Mouse (Mus musculus) cerebellum, adult 2 months (tissue): ENCODE data around the gene Ncln. TPM values are rescaled to one million over a fixed set of nuclear protein-coding genes. Genes with fewer than 3 reads are reported as not detected.

Source experiments
- DNase-seq, 2 experiments: peaks; one replicate each; pipeline ENCODE4 v3.0.0; 2021
- H3K27ac ChIP-seq: fragments of 200-500 bp; 2 replicates; pipeline ENCODE4 v1.5.1; 2012; ENCODE audit warnings: low read length, control low read depth, inconsistent platforms; ENCODE audit not compliant: insufficient read depth
- H3K27me3 ChIP-seq: fragments of 200-500 bp; 2 replicates; pipeline ENCODE4 v1.6.1; 2012; ENCODE audit warnings: inconsistent platforms, mild to moderate bottlenecking, low read length, moderate library complexity; ENCODE audit not compliant: control insufficient read depth, insufficient read depth
- H3K4me1 ChIP-seq: fragments of 200-500 bp; 2 replicates; pipeline ENCODE4 v1.6.1; 2011; ENCODE audit warnings: low read length; ENCODE audit not compliant: control insufficient read depth, insufficient read depth
- H3K4me3 ChIP-seq: fragments of 200-500 bp; replicated peaks from 2 replicates; pipeline ENCODE3; 2011; ENCODE audit warnings: mild to moderate bottlenecking, low read depth, low read length, control low read depth; ENCODE audit not compliant: insufficient read depth
- CTCF ChIP-seq: fragments of 200-500 bp; IDR thresholded peaks from 2 replicates; pipeline ENCODE4 v1.5.1; 2011; ENCODE audit warnings: low read depth, mild to moderate bottlenecking, control low read depth, low read length, moderate library complexity, borderline replicate concordance; ENCODE audit not compliant: insufficient read depth
- POLR2A ChIP-seq: fragments of 200-500 bp; IDR thresholded peaks from 2 replicates; pipeline ENCODE4 v1.6.1; 2011; ENCODE audit warnings: low read length, control low read depth, borderline replicate concordance; ENCODE audit not compliant: insufficient read depth
- WGBS: fragments of 180-500 bp; shearing (Covaris S2); methylation state at CpG from one replicate; pipeline ENCODE4 v1.1.7; 2018; 5-methylcytosine and 5-hydroxymethylcytosine counted together
- polyA plus RNA-seq: library from polyadenylated mRNA; depleted of rRNA; stranded (reverse); fragments of >200 nt; gene quantifications from 2 replicates; pipeline ENCODE4 v1.2.3, GENCODE M21; 2012

Ncln gene
- polyA plus RNA-seq, 1 experiment: 116 TPM

DNA sequence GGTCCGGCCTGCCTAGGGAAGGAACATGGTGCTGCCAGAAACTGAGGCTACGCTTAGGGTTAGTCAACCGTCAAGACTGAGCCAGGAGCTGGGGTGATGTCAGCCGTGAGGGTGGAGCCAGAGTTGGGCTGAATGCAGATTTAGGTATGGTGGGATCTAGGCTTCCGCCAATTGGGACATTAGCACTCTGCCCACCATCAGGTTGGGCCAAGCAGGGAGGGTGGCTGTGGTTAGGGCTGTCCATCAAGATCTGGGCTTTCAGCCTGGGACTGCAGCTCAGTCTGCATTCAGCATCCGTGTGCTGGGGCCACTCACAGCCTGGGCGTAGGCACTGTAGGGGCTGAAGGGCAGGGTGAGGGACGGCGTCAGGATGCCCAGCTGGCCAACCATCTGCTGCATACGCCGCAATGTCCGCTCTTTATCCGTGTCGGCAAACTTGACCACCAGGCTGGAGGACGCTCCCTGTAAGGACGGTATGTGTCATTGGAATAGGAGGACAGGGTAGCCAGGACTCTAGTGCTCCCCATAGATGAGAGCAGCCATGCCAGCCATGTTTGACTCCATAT, 28.4 kb downstream of the Ncln start:
- no peaks in the 10 kb centered on the region for H3K27me3 ChIP-seq
- no peak overlapping the region for H3K4me3 ChIP-seq
- WGBS: 35% methylated on average over 16 of the region's 16 CpGs
- no peak for TF ChIP-seq POLR2A
- no peak for TF ChIP-seq CTCF
- peaks cover 15% of the 10 kb centered on the region for H3K4me1 ChIP-seq
- peak in 1 of 2 experiments; percentile 51 for DNase-seq
- H3K27ac ChIP-seq: peak overlapping the region; percentile 15; the same call in 1 of the 2 replicates

DNA sequence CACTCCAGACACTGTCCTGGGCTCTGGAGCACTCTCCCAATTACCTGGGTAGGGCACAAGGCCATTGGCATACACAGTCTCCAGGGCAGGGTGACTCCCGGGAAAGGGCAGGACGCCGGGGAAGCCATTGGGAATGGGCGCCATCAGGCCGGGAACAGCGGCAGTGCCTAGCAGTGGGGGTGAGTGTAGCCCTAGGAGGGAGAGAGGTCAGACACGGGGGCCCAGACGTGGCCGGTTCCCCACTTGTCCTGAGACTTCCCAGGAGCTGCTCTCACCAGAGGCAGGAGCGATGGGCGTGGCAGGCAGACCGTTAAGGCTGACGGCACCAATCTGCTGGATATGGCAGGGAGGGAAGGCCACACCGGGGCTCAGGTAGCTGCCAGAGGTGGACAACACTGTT, 29.3 kb downstream of the Ncln start:
- WGBS: 79% methylated on average over 14 of the region's 14 CpGs

GRCm38 (mm10) chr10:81466066-81466465, 30.1 kb downstream of the Ncln start:
- DNase-seq: no peak
- TF ChIP-seq POLR2A (no peak), CTCF (no peak)
- Histone ChIP-seq H3K27ac (no peak overlapping the region), H3K27me3 (no peaks in the 10 kb centered on the region), H3K4me3 (no peak overlapping the region), H3K4me1 (peaks cover 15% of the 10 kb centered on the region)
- 89% methylated on average over 2 of the region's 2 CpGs for WGBS

More for the DNA sequence above, 29.3 kb downstream of the Ncln start:
- no peak overlapping the region for H3K4me3 ChIP-seq
- no peaks in the 10 kb centered on the region for H3K27me3 ChIP-seq
- H3K27ac ChIP-seq: no peak overlapping the region
- DNase-seq: no peak
- peaks cover 15% of the 10 kb centered on the region for H3K4me1 ChIP-seq
- TF ChIP-seq CTCF: no peak
- TF ChIP-seq POLR2A: no peak

DNA sequence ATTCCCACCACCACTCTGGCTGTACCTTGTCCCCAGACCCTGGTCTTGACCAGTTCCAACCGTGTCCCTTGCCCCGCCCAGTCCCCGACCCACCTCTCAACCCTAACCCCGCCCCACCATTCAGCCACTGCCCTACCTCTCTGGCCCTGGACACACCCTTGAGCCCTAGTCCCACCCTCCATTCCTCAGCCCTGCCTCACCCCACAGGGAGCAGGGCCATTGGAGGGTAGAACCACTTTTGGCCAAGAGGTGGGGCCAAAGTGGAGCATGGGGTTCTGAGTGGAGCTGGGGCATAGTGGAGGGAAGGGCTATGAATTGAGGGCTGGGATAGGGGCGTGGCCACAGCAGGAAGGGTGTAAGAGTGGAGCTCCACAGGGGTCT, 30.9 kb downstream of the Ncln start:
- Histone ChIP-seq H3K27ac (no peak overlapping the region), H3K4me1 (peaks cover 15% of the 10 kb centered on the region), H3K4me3 (no peak overlapping the region), H3K27me3 (no peaks in the 10 kb centered on the region)
- no peak for TF ChIP-seq CTCF
- no peak for TF ChIP-seq POLR2A
- 38% methylated on average over 5 of the region's 5 CpGs for WGBS
- no peak for DNase-seq

DNA sequence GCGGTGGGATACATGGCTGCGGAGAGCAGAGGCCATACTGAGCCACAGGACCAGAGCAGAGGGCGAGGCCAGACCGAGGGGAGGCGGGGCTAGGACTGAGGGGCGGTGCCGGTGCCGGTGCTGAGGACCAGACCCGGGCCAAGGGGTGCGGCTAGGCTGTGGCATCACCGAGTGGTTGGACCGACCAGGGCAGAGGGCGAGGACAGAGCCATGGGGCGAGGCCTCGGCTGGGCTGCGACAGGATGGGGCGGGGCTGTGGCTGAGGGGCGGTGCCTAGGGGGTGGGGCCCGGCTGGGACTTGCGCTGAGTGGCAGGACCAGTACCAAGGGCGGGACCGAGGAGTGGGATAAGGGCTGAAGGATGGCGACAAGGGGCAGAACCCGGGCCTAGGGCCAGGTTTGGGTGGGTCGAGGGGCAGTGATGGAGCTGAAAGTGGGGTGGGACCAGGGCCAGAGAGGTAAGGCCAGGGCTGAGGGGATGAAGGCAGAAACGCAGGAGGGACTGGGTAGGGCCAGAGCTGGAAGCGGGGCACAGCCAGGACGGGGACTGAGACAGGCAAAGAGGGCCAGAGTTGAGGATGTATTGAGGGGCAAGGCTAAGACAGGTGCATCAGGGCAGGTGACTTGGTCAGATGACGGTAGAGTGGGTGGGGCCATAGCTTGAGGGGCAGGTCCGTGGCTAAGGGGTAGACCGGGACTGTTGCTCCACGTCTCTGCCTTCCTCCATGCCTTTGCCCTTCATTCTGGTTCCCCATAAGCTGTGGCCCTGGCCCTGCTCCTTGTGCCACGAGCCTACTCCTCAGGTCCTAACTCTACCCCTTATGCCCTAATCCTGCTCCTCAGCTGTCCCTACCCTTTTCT, 31.6 kb downstream of the Ncln start:
- peak; percentile 61 to 62 for DNase-seq
- whole genome bisulfite sequencing: 15% methylated on average over 33 of the region's 33 CpGs
- no peak for TF ChIP-seq CTCF
- TF ChIP-seq POLR2A: no peak
- Histone ChIP-seq H3K27ac (no peak overlapping the region), H3K4me3 (no peak overlapping the region), H3K27me3 (no peaks in the 10 kb centered on the region), H3K4me1 (peaks cover 15% of the 10 kb centered on the region)

GRCm38 (mm10) chr10:81463531-81463930, 32.7 kb downstream of the Ncln start:
- Histone ChIP-seq H3K27ac (no peak overlapping the region), H3K4me3 (no peak overlapping the region), H3K4me1 (peaks cover 15% of the 10 kb centered on the region), H3K27me3 (no peaks in the 10 kb centered on the region)
- TF ChIP-seq POLR2A (no peak), CTCF (no peak)
- DNase-seq: no peak
- WGBS: 74% methylated on average over 4 of the region's 4 CpGs

DNA sequence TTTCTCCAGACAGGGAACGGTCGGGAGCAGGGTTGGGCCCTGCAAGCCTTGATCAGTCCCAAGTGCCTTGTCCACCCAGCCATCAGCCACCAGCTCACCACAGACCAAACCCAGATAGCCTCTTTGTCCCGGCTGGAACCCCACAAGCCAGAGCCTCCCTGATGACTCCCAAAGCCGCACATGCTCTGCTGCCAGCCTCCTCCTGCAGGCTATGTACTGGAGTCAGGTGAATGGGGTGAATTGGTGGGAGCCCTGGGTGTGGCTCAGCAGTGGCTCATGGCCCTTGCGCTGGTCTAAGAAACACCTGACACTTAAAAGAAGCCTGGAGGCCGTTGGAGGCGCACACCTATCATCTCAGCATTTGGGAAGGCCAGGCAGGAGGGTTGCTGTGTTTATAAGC, 33.3 kb downstream of the Ncln start:
- TF ChIP-seq POLR2A (no peak), CTCF (no peak)
- H3K27me3 ChIP-seq: no peaks in the 10 kb centered on the region
- H3K4me1 ChIP-seq: peaks cover 13% of the 10 kb centered on the region
- WGBS: 85% methylated on average over 7 of the region's 7 CpGs
- H3K4me3 ChIP-seq: no peak overlapping the region
- H3K27ac ChIP-seq: no peak overlapping the region
- DNase-seq: no peak

DNA sequence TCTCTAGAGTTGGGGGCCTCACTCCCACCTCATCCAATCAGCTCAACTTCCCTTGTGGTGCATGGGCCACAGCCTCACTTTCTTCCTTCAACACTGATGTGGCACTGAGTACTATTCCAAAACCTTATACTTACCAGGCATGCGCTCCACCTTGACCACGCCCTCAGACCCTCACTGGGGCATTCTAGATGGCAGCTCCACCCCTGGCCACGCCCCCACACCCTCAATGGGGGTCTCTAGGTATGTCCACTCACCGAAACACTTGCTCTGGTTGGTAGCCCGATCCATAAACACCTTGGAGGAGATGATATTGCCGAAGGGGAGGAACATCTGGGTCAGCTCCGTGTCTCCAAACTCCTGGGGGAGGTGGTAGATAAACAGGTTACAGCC, 33.8 kb downstream of the Ncln start:
- TF ChIP-seq POLR2A (no peak), CTCF (no peak)
- H3K4me1 ChIP-seq: peaks cover 8% of the 10 kb centered on the region
- DNase-seq: no peak
- H3K4me3 ChIP-seq: no peak overlapping the region
- H3K27ac ChIP-seq: no peak overlapping the region
- no peaks in the 10 kb centered on the region for H3K27me3 ChIP-seq
- WGBS: 46% methylated on average over 7 of the region's 7 CpGs
